Mouse (Mus musculus) midbrain, postnatal 0 days (tissue): ENCODE measurements around the gene 3100002H09Rik. TPM values are rescaled to one million over a fixed set of nuclear protein-coding genes. Genes with fewer than 3 reads are reported as not detected.

ENCODE experiments used
- ATAC-seq: fragments of 200-750 bp; cut with Nextera tagmentation; 2 replicates; pipeline ENCODE4 v1.8.0; 2017; ENCODE audit warnings: moderate number of reproducible peaks, mild to moderate bottlenecking, moderate TSS enrichment, moderate library complexity; ENCODE audit not compliant: low FRiP score
- DNase-seq: peaks from one replicate; pipeline ENCODE4 v3.0.0-alpha.2; 2015; ENCODE audit warnings: low spot score
- H3K27ac ChIP-seq: fragments of 300-500 bp; sonication (generic); 2 replicates; pipeline ENCODE4 v1.5.1; 2014; ENCODE audit warnings: low read depth, mild to moderate bottlenecking, low read length, mixed read lengths
- H3K27me3 ChIP-seq: fragments of 300-500 bp; sonication (generic); 2 replicates; pipeline ENCODE4 v1.6.1; 2014; ENCODE audit warnings: low read length, control low read depth, mixed read lengths; ENCODE audit not compliant: insufficient read depth
- H3K36me3 ChIP-seq: fragments of 300-500 bp; sonication (generic); 2 replicates; pipeline ENCODE4 v1.6.1; 2014; ENCODE audit warnings: low read length, control low read depth, mixed read lengths; ENCODE audit not compliant: insufficient read depth
- H3K4me1 ChIP-seq: fragments of 300-500 bp; sonication (generic); 2 replicates; pipeline ENCODE4 v1.6.1; 2014; ENCODE audit warnings: mild to moderate bottlenecking, control low read depth, antibody characterized with exemption, low read length, mixed read lengths; ENCODE audit not compliant: insufficient read depth
- H3K4me2 ChIP-seq: fragments of 300-500 bp; sonication (generic); 2 replicates; pipeline ENCODE4 v1.6.1; 2014; ENCODE audit warnings: low read depth, mild to moderate bottlenecking, low read length, mixed read lengths; ENCODE audit not compliant: poor library complexity, severe bottlenecking
- H3K4me3 ChIP-seq: fragments of 300-500 bp; sonication (generic); 2 replicates; pipeline ENCODE4 v1.5.1; 2014; ENCODE audit warnings: low read depth, mild to moderate bottlenecking, low read length, moderate library complexity
- H3K9ac ChIP-seq: fragments of 300-500 bp; sonication (generic); replicated peaks from 2 replicates; pipeline ENCODE4 v1.6.1; 2014; ENCODE audit warnings: mild to moderate bottlenecking, low read length, moderate library complexity, mixed read lengths; ENCODE audit not compliant: poor library complexity, severe bottlenecking
- H3K9me3 ChIP-seq: fragments of 300-500 bp; sonication (generic); 2 replicates; pipeline ENCODE4 v1.6.1; 2016; ENCODE audit warnings: low read length, control low read depth
- CTCF ChIP-seq: IDR thresholded peaks from 2 replicates; pipeline ENCODE4 v1.5.1; 2016; ENCODE audit warnings: antibody characterized with exemption, mild to moderate bottlenecking
- WGBS: fragments of 180-500 bp; shearing (Covaris S2); extraction: QIAGEN DNeasy Blood & Tissue Kit; methylation state at CpG from one replicate; pipeline ENCODE4 v1.1.7; 2014; 5-methylcytosine and 5-hydroxymethylcytosine counted together
- polyA plus RNA-seq: library from polyadenylated mRNA; unstranded; fragments of >200 nt; fragmentation: Nextera tagmentation; extraction: Ambion mirVana; gene quantifications from 2 replicates; pipeline ENCODE4 v1.2.1, GENCODE M21; 2015
- total RNA-seq: library from RNA; depleted of rRNA; stranded (reverse); fragments of >200 nt; gene quantifications from 2 replicates; pipeline ENCODE4 v1.2.3, GENCODE M21; 2014

3100002H09Rik gene
- total and polyA plus RNA-seq, 2 experiments from 2014 or later: 0.19 TPM; not detected in 1

- ATAC-seq (no peak), DNase-seq (no peak)
- no peak; the same call in 1 of the 2 replicates for TF ChIP-seq CTCF
- 2% methylated on average over 15 of the region's 15 CpGs for WGBS
- Histone ChIP-seq H3K27me3 (peaks cover 12% of the 10 kb centered on the region; the same call in 1 of the 2 replicates), H3K9ac (peak within 1 kb of the TSS; percentile 60), H3K9me3 (no peaks in the 10 kb centered on the region), H3K4me2 (peak within 1 kb of the TSS; percentile 80), H3K4me1 (no peaks in the 10 kb centered on the region), H3K4me3 (peak within 1 kb of the TSS; percentile 51), H3K36me3 (no peaks in the 10 kb centered on the region), H3K27ac (peak within 1 kb of the TSS; percentile 65)
These were observed 45.9 kb upstream of the 3100002H09Rik start, which contains the start of gene Pou3f1 for GRCm38 (mm10) chr4:124656518-124656853. Pou3f1 (plus strand) TSS chr4:124656807.

- Histone ChIP-seq H3K4me3 (no peak overlapping the region), H3K4me2 (no peak overlapping the region), H3K9ac (no peak overlapping the region), H3K9me3 (no peaks in the 10 kb centered on the region), H3K27me3 (no peaks in the 10 kb centered on the region), H3K27ac (no peak overlapping the region), H3K4me1 (no peaks in the 10 kb centered on the region), H3K36me3 (no peaks in the 10 kb centered on the region)
- ATAC-seq: no peak
- WGBS: 13% methylated on average over 9 of the region's 9 CpGs
- TF ChIP-seq CTCF: no peak; the same call in 1 of the 2 replicates
- DNase-seq: no peak
These were observed 42.3 kb upstream of the 3100002H09Rik start for GRCm38 (mm10) chr4:124652886-124653285.

GRCm38 (mm10) chr4:124647909-124648308 lies 37.3 kb upstream of the 3100002H09Rik start:
- H3K9me3 ChIP-seq: no peaks in the 10 kb centered on the region
- DNase-seq (no peak), ATAC-seq (no peak)
- no peak overlapping the region for H3K4me3 ChIP-seq
- TF ChIP-seq CTCF: no peak
- no peak overlapping the region for H3K27ac ChIP-seq
- H3K27me3 ChIP-seq: no peaks in the 10 kb centered on the region
- no peak overlapping the region for H3K4me2 ChIP-seq
- H3K36me3 ChIP-seq: no peaks in the 10 kb centered on the region
- H3K4me1 ChIP-seq: no peaks in the 10 kb centered on the region
- WGBS: 34% methylated on average over 5 of the region's 5 CpGs
- H3K9ac ChIP-seq: no peak overlapping the region

GRCm38 (mm10) chr4:124646591-124646990 lies 36.0 kb upstream of the 3100002H09Rik start:
- no peak overlapping the region for H3K4me2 ChIP-seq
- no peak for TF ChIP-seq CTCF
- no peaks in the 10 kb centered on the region for H3K36me3 ChIP-seq
- no peaks in the 10 kb centered on the region for H3K9me3 ChIP-seq
- no peak overlapping the region for H3K9ac ChIP-seq
- no peaks in the 10 kb centered on the region for H3K4me1 ChIP-seq
- H3K4me3 ChIP-seq: no peak overlapping the region
- no peaks in the 10 kb centered on the region for H3K27me3 ChIP-seq
- no peak for DNase-seq
- no peak overlapping the region for H3K27ac ChIP-seq
- ATAC-seq: no peak
- WGBS: 26% methylated on average over 8 of the region's 8 CpGs

- DNase-seq: no peak
These were observed 34.4 kb upstream of the 3100002H09Rik start for GRCm38 (mm10) chr4:124644974-124645433.

GRCm38 (mm10) chr4:124643859-124644258 lies 33.3 kb upstream of the 3100002H09Rik start:
- TF ChIP-seq CTCF: no peak
- DNase-seq: no peak
- no peaks in the 10 kb centered on the region for H3K27me3 ChIP-seq
- H3K4me1 ChIP-seq: no peaks in the 10 kb centered on the region; the same call in 1 of the 2 replicates
- no peaks in the 10 kb centered on the region for H3K36me3 ChIP-seq
- no peak overlapping the region for H3K4me3 ChIP-seq
- WGBS: 94% methylated on average over 9 of the region's 9 CpGs
- ATAC-seq: no peak
- H3K9ac ChIP-seq: no peak overlapping the region
- H3K4me2 ChIP-seq: no peak overlapping the region
- H3K27ac ChIP-seq: no peak overlapping the region
- no peaks in the 10 kb centered on the region for H3K9me3 ChIP-seq

More at GRCm38 (mm10) chr4:124644974-124645433, 34.4 kb upstream of the 3100002H09Rik start:
- no peak for ATAC-seq
- no peak for TF ChIP-seq CTCF
- no peak overlapping the region for H3K4me2 ChIP-seq
- no peaks in the 10 kb centered on the region for H3K9me3 ChIP-seq
- WGBS: 12% methylated on average over 3 of the region's 3 CpGs
- no peaks in the 10 kb centered on the region for H3K36me3 ChIP-seq
- no peak overlapping the region for H3K4me3 ChIP-seq
- no peak overlapping the region for H3K27ac ChIP-seq
- no peaks in the 10 kb centered on the region for H3K27me3 ChIP-seq
- no peak overlapping the region for H3K9ac ChIP-seq
- H3K4me1 ChIP-seq: no peaks in the 10 kb centered on the region
